In genomic region chr6:47381451-47381850, GRCm38 (mm10) we compare ENCODE assay signal across 20 mouse cellular contexts.
"Had no signal": no experiment of that assay in that cellular context is flagged by ENCODE, and none has a peak within 500 bp of the region (broad histone marks: within the 10 kb centered on the region; RNA-seq: fewer than 3 reads in every experiment).

No protein-coding gene starts in this region.

- DNase-seq: liver, postnatal 0 days; lung, adult 2 months; lung, postnatal 14 days; lung, postnatal 36 days; retina, postnatal 1 day; right cerebral cortex, adult 18-20 months; right cerebral cortex, postnatal 14 days; thymus, adult 2 months; thymus, postnatal 25 days; thymus, postnatal 4 days had no signal

- H3K27ac ChIP-seq: liver, embryonic 15.5 days; lung, embryonic 15.5 days; macrophage; midbrain, embryonic 13.5 days; midbrain, embryonic 15.5 days; neural tube, embryonic 12.5 days; stomach, embryonic 15.5 days; stomach, postnatal 0 days had no signal

- H3K9ac ChIP-seq: liver, embryonic 15.5 days; liver, postnatal 0 days; lung, embryonic 15.5 days; midbrain, embryonic 13.5 days; midbrain, embryonic 15.5 days; neural tube, embryonic 12.5 days; stomach, embryonic 15.5 days had no signal

- H3K4me1 ChIP-seq: liver, embryonic 15.5 days; lung, embryonic 15.5 days; midbrain, embryonic 13.5 days; midbrain, embryonic 15.5 days; neural tube, embryonic 12.5 days; stomach, embryonic 15.5 days had no signal

- H3K4me3 ChIP-seq: liver, embryonic 15.5 days; lung, embryonic 15.5 days; megakaryocyte, embryonic 14.5 days; midbrain, embryonic 13.5 days; midbrain, embryonic 15.5 days; neural tube, embryonic 12.5 days; stomach, embryonic 15.5 days had no signal

- H3K36me3 ChIP-seq: liver, embryonic 15.5 days; lung, embryonic 15.5 days; midbrain, embryonic 13.5 days; midbrain, embryonic 15.5 days; neural tube, embryonic 12.5 days; stomach, embryonic 15.5 days had no signal

- H3K27me3 ChIP-seq: liver, embryonic 15.5 days; lung, embryonic 15.5 days; midbrain, embryonic 13.5 days; midbrain, embryonic 15.5 days; neural tube, embryonic 12.5 days; stomach, embryonic 15.5 days had no signal

- ATAC-seq: liver, postnatal 0 days; lung, postnatal 0 days; midbrain, embryonic 13.5 days; midbrain, embryonic 15.5 days had no signal
